Mouse (Mus musculus): ENCODE results near the gene Spon1. TPM values are rescaled to one million over a fixed set of nuclear protein-coding genes. Genes with fewer than 3 reads are reported as not detected.
A peak's percentile ranks its signal among the peaks of the same experiment; 100 is the strongest.

The Spon1 gene
- polyA plus RNA-seq, 1 experiment, result 20.1 TPM

DNA sequence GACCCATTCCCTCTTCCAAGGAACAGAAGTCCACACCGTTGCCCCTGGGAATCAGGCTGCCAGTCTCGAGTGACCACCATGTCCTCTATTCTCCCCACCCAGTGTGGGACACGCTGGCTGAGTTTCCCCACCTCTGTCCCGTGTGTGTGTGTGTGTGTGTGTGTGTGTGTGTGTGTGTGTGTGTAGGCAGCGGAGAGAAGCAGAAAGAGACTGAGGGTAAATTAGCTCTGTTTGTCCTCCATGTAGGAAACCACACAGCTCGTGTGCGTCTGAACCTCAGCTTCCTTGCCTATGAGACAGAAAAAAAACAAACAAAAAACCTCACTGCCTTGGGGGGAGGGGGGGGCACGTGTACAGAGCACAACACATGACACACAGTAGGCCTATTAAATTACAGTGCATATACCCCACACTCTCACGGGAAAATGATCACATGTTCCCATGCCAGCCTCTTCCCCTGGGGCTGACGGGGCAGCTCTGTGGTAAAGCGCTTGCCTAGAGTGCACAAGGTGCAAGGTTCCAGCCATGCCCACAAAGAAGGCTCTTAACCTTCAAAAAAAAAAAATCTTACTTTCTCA, 303.2 kb downstream of the Spon1 start:
- H3K27ac ChIP-seq (ENCODE audit: insufficient read depth, low read depth, low read length), result no peak overlapping the region; the same call in 1 of the 2 replicates
- no peaks in the 10 kb centered on the region for H3K36me3 ChIP-seq (ENCODE audit: control insufficient read depth, insufficient read depth, low read length)
- DNase-seq, result no peak
- 54% methylated on average over 11 of the region's 11 CpGs for WGBS
- H3K4me3 ChIP-seq (ENCODE audit: insufficient read depth, low read depth, low read length), result no peak overlapping the region
- H3K27me3 ChIP-seq (replicated peaks; ENCODE audit: control insufficient read depth, insufficient read depth, low read length), result no peaks in the 10 kb centered on the region
- TF ChIP-seq CTCF (conservative IDR thresholded peaks at IDR 0.05; ENCODE audit: insufficient read depth, insufficient read length, low read depth, low read length), result no peak
- TF ChIP-seq POLR2A (IDR thresholded peaks at IDR 0.05; ENCODE audit: low read depth, low read length), result no peak
- H3K4me1 ChIP-seq (ENCODE audit: control insufficient read depth, insufficient read depth, low read length), result peaks cover 30% of the 10 kb centered on the region

DNA sequence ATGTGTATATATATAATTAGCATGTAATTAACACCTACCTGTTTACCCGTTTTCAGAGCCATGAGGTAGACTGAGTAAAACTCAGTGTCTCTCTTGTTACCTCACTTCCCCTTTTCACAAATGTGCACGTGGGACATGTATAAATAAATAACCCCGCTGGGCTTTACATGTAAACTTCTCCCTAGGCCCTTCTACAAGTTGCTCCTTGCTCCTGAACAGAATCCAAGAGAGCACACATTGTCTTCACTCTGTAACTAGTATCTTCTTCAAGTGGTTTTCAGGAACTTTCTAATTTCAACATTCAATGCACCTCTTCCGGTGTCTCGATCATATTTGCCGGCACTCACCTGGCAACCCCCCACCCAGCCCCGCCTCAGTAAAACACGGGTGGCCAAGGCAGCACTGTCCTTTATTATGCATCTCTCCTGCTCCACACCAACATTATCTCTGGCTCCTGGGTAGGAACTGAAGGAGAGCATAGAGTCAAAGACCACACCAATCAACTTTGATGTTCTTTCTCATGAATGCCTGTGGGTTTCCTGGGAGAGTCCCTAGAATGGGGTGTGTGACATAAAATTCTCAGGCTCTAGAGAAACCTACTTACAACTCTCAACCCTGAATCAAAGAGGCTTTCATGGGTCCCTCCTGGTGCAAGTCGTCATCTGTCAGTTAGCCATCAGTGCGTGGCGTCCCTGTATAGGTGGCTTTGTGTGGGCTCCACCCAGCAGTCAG, 304.1 kb downstream of the Spon1 start:
- no peak for TF ChIP-seq CTCF (conservative IDR thresholded peaks at IDR 0.05; ENCODE audit: insufficient read depth, insufficient read length, low read depth, low read length)
- TF ChIP-seq POLR2A (IDR thresholded peaks at IDR 0.05; ENCODE audit: low read depth, low read length), result no peak
- no peaks in the 10 kb centered on the region for H3K36me3 ChIP-seq (ENCODE audit: control insufficient read depth, insufficient read depth, low read length)
- peaks cover 36% of the 10 kb centered on the region for H3K4me1 ChIP-seq (ENCODE audit: control insufficient read depth, insufficient read depth, low read length)
- DNase-seq, result no peak
- H3K27ac ChIP-seq (ENCODE audit: insufficient read depth, low read depth, low read length), result no peak overlapping the region
- no peaks in the 10 kb centered on the region for H3K27me3 ChIP-seq (replicated peaks; ENCODE audit: control insufficient read depth, insufficient read depth, low read length)
- no peak overlapping the region for H3K4me3 ChIP-seq (ENCODE audit: insufficient read depth, low read depth, low read length)
- WGBS, result 73% methylated on average over 11 of the region's 11 CpGs

DNA sequence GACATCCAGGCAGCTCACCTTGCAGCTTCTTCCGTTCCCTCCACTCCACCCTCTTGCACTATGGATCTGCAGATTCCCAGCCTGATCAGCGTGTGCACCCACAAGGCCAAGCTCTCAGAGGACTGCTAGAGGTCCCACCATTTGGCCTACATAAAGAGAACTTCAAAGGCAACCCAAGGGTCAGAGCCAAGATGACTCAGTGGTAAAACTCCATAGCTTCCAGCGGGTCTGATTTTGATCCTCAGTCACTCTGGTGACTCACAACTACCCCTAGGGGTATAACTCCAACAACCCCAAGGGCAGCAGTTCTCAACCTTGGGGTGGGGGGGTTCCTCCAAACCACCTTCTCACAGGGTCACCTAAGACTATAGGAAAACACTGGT, 304.7 kb downstream of the Spon1 start:
- no peak overlapping the region for H3K4me3 ChIP-seq (ENCODE audit: insufficient read depth, low read depth, low read length)
- H3K27ac ChIP-seq (ENCODE audit: insufficient read depth, low read depth, low read length), result no peak overlapping the region
- TF ChIP-seq CTCF (conservative IDR thresholded peaks at IDR 0.05; ENCODE audit: insufficient read depth, insufficient read length, low read depth, low read length) (no peak), POLR2A (IDR thresholded peaks at IDR 0.05; ENCODE audit: low read depth, low read length) (no peak)
- no peak for DNase-seq
- no peaks in the 10 kb centered on the region for H3K27me3 ChIP-seq (replicated peaks; ENCODE audit: control insufficient read depth, insufficient read depth, low read length)
- WGBS, result 77% methylated on average over 3 of the region's 3 CpGs
- H3K36me3 ChIP-seq (ENCODE audit: control insufficient read depth, insufficient read depth, low read length), result no peaks in the 10 kb centered on the region
- H3K4me1 ChIP-seq (ENCODE audit: control insufficient read depth, insufficient read depth, low read length), result peaks cover 36% of the 10 kb centered on the region

DNA sequence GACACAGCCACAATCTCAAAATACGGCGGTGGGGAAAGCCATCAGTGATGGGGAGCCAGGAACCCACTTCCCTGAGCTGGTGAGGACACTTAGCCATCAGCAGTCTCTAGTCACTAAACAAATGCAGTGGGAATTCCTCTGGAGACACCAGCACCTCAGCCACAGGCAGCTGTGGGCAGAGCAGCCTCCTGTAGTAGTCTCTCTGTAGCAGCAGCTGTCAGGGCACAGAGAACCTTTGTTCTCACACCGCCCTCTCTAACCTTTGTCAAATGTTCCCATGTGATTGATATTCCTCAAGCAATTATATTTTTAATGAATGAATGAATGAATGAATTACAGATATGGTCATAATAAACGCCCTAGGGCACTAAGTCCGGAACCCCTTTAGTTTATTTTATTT, 305.6 kb downstream of the Spon1 start:
- Histone ChIP-seq H3K4me1 (ENCODE audit: control insufficient read depth, insufficient read depth, low read length) (peaks cover 29% of the 10 kb centered on the region), H3K36me3 (ENCODE audit: control insufficient read depth, insufficient read depth, low read length) (no peaks in the 10 kb centered on the region), H3K27me3 (replicated peaks; ENCODE audit: control insufficient read depth, insufficient read depth, low read length) (no peaks in the 10 kb centered on the region), H3K27ac (ENCODE audit: insufficient read depth, low read depth, low read length) (no peak overlapping the region), H3K4me3 (ENCODE audit: insufficient read depth, low read depth, low read length) (no peak overlapping the region)
- WGBS, result 71% methylated on average over 5 of the region's 5 CpGs
- DNase-seq, result no peak
- TF ChIP-seq POLR2A (IDR thresholded peaks at IDR 0.05; ENCODE audit: low read depth, low read length), result no peak
- no peak for TF ChIP-seq CTCF (conservative IDR thresholded peaks at IDR 0.05; ENCODE audit: insufficient read depth, insufficient read length, low read depth, low read length)

DNA sequence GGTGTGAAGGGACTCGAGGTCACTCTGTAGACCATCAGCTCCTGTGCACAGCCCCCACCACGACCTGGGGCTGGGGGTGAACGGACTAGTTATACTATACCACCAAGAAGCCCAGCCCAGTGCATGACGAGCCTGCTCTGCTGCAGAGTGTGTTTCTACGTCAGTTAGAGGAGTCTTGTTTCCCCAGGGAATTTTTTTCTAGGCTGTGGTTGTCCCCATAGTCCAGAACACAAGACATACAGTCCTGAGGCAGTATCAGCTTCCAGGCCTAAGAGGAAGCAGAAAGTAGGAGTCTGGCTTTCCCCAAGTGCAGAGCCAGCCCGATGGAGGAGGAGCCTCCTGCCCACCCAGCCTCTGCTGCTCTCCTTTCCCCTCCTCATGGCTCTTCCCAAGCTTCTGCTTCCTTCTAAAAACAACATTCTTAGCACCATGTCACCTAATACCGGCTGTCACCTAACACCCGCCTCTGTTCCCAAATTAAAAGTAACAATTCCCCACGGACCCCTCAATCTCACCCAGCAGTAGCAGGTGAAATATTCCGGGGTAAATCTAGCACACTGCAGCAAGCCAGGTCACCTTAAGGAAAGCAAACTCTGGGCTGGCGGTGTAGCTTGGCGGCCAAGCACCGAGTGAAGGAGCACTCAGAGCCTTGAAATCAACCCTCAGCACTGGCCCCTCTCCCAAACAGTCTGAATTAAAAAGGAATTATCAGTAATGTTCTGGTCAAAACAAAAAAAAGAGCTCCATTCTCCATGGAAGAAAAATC, 306.2 kb downstream of the Spon1 start:
- Histone ChIP-seq H3K4me3 (ENCODE audit: insufficient read depth, low read depth, low read length) (no peak overlapping the region), H3K27me3 (replicated peaks; ENCODE audit: control insufficient read depth, insufficient read depth, low read length) (no peaks in the 10 kb centered on the region), H3K36me3 (ENCODE audit: control insufficient read depth, insufficient read depth, low read length) (no peaks in the 10 kb centered on the region), H3K27ac (ENCODE audit: insufficient read depth, low read depth, low read length) (peak overlapping the region; percentile 6; the same call in 1 of the 2 replicates), H3K4me1 (ENCODE audit: control insufficient read depth, insufficient read depth, low read length) (peaks cover 26% of the 10 kb centered on the region)
- no peak for DNase-seq
- TF ChIP-seq CTCF (conservative IDR thresholded peaks at IDR 0.05; ENCODE audit: insufficient read depth, insufficient read length, low read depth, low read length), result no peak
- WGBS, result 26% methylated on average over 13 of the region's 13 CpGs

DNA sequence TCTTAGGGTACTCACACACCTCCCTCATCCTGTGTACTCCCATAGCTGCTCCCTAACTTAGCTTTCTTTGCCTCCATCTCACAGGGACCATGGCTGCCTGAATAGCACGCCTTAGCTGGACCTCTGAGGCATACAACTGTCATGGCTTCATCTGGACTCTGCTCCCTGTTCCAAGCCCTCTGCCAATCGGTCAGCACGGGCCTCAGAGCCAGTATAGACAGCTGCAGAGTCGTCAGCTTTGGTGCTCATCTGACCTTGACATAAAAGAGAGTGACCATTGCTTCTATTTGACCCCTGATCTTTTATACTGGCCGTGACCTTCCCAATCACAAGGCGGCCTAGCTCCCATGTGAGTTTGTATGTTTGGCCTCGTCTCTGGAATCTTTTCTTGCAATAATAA, 308.3 kb downstream of the Spon1 start:
- no peak overlapping the region for H3K4me3 ChIP-seq (ENCODE audit: insufficient read depth, low read depth, low read length)
- 43% methylated on average over 7 of the region's 7 CpGs for WGBS
- H3K27ac ChIP-seq (ENCODE audit: insufficient read depth, low read depth, low read length), result no peak overlapping the region
- peak; percentile 75 for DNase-seq
- no peak for TF ChIP-seq POLR2A (IDR thresholded peaks at IDR 0.05; ENCODE audit: low read depth, low read length)
- no peak for TF ChIP-seq CTCF (conservative IDR thresholded peaks at IDR 0.05; ENCODE audit: insufficient read depth, insufficient read length, low read depth, low read length)
- H3K4me1 ChIP-seq (ENCODE audit: control insufficient read depth, insufficient read depth, low read length), result peaks cover 23% of the 10 kb centered on the region
- no peaks in the 10 kb centered on the region for H3K27me3 ChIP-seq (replicated peaks; ENCODE audit: control insufficient read depth, insufficient read depth, low read length)
- no peaks in the 10 kb centered on the region for H3K36me3 ChIP-seq (ENCODE audit: control insufficient read depth, insufficient read depth, low read length)

DNA sequence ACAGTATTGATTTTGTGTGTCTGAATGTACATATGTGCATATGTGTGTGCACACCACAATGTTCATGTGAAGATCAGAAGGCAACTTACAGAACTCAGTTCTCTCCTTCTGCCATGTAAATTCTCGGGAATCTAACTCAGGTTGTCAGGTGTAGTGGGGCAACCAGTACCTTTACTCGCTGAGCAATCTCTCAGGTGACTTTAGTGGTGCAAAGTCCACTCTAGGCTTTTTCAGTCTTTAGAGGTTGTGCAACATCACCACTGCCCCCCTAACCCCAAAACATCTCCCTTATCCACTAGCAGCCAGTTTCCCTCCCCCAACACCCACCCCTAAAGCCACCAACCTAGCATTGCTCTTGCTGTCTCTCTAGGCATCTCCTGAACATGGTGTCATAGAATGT, 308.8 kb downstream of the Spon1 start:
- Histone ChIP-seq H3K36me3 (ENCODE audit: control insufficient read depth, insufficient read depth, low read length) (no peaks in the 10 kb centered on the region), H3K4me1 (ENCODE audit: control insufficient read depth, insufficient read depth, low read length) (peaks cover 23% of the 10 kb centered on the region), H3K4me3 (ENCODE audit: insufficient read depth, low read depth, low read length) (no peak overlapping the region), H3K27me3 (replicated peaks; ENCODE audit: control insufficient read depth, insufficient read depth, low read length) (no peaks in the 10 kb centered on the region), H3K27ac (ENCODE audit: insufficient read depth, low read depth, low read length) (no peak overlapping the region)
- 59% methylated on average over 2 of the region's 2 CpGs for WGBS
- TF ChIP-seq CTCF (conservative IDR thresholded peaks at IDR 0.05; ENCODE audit: insufficient read depth, insufficient read length, low read depth, low read length), result no peak
- TF ChIP-seq POLR2A (IDR thresholded peaks at IDR 0.05; ENCODE audit: low read depth, low read length), result no peak
- peak; percentile 45 for DNase-seq

Data from kidney, adult 2 months (tissue).